Comparison of ENCODE assay signal across 8 mouse cellular contexts in genomic region chr15:25412761-25413261, GRCm38 (mm10). TPM values are rescaled to one million over a fixed set of nuclear protein-coding genes. Genes with fewer than 3 reads are reported as not detected.
A peak's percentile ranks its signal among the peaks of the same experiment; 100 is the strongest.
DNase-seq lines count a peak whose midpoint lies in the region; ATAC-seq and TF ChIP-seq lines count a peak whose summit lies in the region.

No protein-coding gene starts in this region.

- peaks cover 6% of the 10 kb centered on the region; the same call in 1 of the 2 replicates for H3K27me3 ChIP-seq in kidney, adult 2 months (replicated peaks; ENCODE audit: control insufficient read depth, insufficient read depth, low read length)
- H3K27me3 ChIP-seq in forebrain, embryonic 13.5 days = no peaks in the 10 kb centered on the region
- no peaks in the 10 kb centered on the region for H3K27me3 ChIP-seq in kidney, postnatal 0 days (ENCODE audit: insufficient read depth, low read length)

- H3K9me3 ChIP-seq in forebrain, embryonic 13.5 days (replicated peaks) = no peaks in the 10 kb centered on the region
- no peaks in the 10 kb centered on the region for H3K9me3 ChIP-seq in kidney, postnatal 0 days (replicated peaks; ENCODE audit: low read length)

- no peak overlapping the region for H3K27ac ChIP-seq in kidney, adult 2 months (ENCODE audit: insufficient read depth, low read depth, low read length)
- peak overlapping the region; percentile 99 for H3K27ac ChIP-seq in forebrain, embryonic 13.5 days
- 0 out of 2 replicates have a peak overlapping the region, but pooled peaks have one; percentile 25 for H3K27ac ChIP-seq in kidney, postnatal 0 days

- H3K9ac ChIP-seq in forebrain, embryonic 13.5 days = peak overlapping the region; percentile 100
- H3K9ac ChIP-seq in kidney, postnatal 0 days (ENCODE audit: low read depth, low read length) = peak overlapping the region; percentile 67

- ATAC-seq in forebrain, embryonic 13.5 days = peak; percentile 22
- peak; percentile 27 for ATAC-seq in kidney, postnatal 0 days (replicated peaks; ENCODE audit: low FRiP score, low read depth)

- no peak for TF ChIP-seq POLR2A in kidney, adult 2 months (IDR thresholded peaks at IDR 0.05; ENCODE audit: low read depth, low read length)

- 0 out of 2 replicates have a peak, but pooled peaks cover 4% of the 10 kb centered on the region for H3K4me1 ChIP-seq in kidney, adult 2 months (ENCODE audit: control insufficient read depth, insufficient read depth, low read length)
- peaks cover 50% of the 10 kb centered on the region for H3K4me1 ChIP-seq in forebrain, embryonic 13.5 days
- H3K4me1 ChIP-seq in kidney, postnatal 0 days (replicated peaks; ENCODE audit: insufficient read depth, low read length) = no peaks in the 10 kb centered on the region

- H3K4me2 ChIP-seq in forebrain, embryonic 13.5 days = peak overlapping the region; percentile 71
- H3K4me2 ChIP-seq in kidney, postnatal 0 days (ENCODE audit: low read length) = peak overlapping the region; percentile 91

- under 1% methylated on average over 35 of the region's 35 CpGs for WGBS in kidney, adult 2 months
- WGBS in forebrain, embryonic 13.5 days = under 1% methylated on average over 34 of the region's 35 CpGs
- WGBS in kidney, postnatal 0 days = 0% methylated on average over 35 of the region's 35 CpGs

- no peak for DNase-seq in kidney, adult 2 months
- no peak for DNase-seq in kidney, adult 11 months
- DNase-seq in R1 (ENCODE audit: low read depth, low spot score) = peak; percentile 74
- peak; percentile 41 for DNase-seq in kidney, postnatal 0 days (ENCODE audit: low spot score)
- peak; percentile 28 for DNase-seq in lung, postnatal 10 days
- peak; percentile 64 to 65 for DNase-seq in right cerebral cortex, postnatal 10 days (ENCODE audit: low spot score in 2 of 2)
- DNase-seq in spleen, postnatal 36 days (ENCODE audit: low spot score in 2 of 2) = no peak

- peak overlapping the region; percentile 21 for H3K4me3 ChIP-seq in kidney, adult 2 months (ENCODE audit: insufficient read depth, low read depth, low read length)
- peak overlapping the region; percentile 93 for H3K4me3 ChIP-seq in forebrain, embryonic 13.5 days
- H3K4me3 ChIP-seq in kidney, postnatal 0 days (replicated peaks; ENCODE audit: low read depth, low read length) = peak overlapping the region; percentile 70

- no peaks in the 10 kb centered on the region for H3K36me3 ChIP-seq in kidney, adult 2 months (ENCODE audit: control insufficient read depth, insufficient read depth, low read length)
- peaks cover 11% of the 10 kb centered on the region for H3K36me3 ChIP-seq in forebrain, embryonic 13.5 days (ENCODE audit: poor library complexity, severe bottlenecking)
- no peaks in the 10 kb centered on the region for H3K36me3 ChIP-seq in kidney, postnatal 0 days (ENCODE audit: insufficient read depth, low read length)

- no peak for TF ChIP-seq CTCF in kidney, adult 2 months (conservative IDR thresholded peaks at IDR 0.05; ENCODE audit: insufficient read depth, insufficient read length, low read depth, low read length)
- TF ChIP-seq CTCF in kidney, postnatal 0 days (IDR thresholded peaks at IDR 0.05; ENCODE audit: low read depth) = no peak

RNA-seq across cellular contexts. Expression of gene Basp1, which starts 0.8 kb away (rescaled TPM):
- polyA plus RNA-seq in kidney, adult 2 months (2012; rRNA removed) = 1.6 and 2.7 TPM in 2 replicates
- 154 and 164 TPM in 2 replicates for polyA plus RNA-seq in forebrain, embryonic 13.5 days (2015; fragmentation: Nextera tagmentation; extraction: Ambion mirVana)
- 24.6 and 31.7 TPM in 2 replicates for polyA plus RNA-seq in kidney, postnatal 0 days (2015; fragmentation: Nextera tagmentation; extraction: Ambion mirVana)

Comparison
In these comparisons a context has a peak if more than half of its experiments do, and no peak if none do; other contexts are left out.
1. DNase-seq: peak in R1 (single experiment), kidney, postnatal 0 days (single experiment), lung, postnatal 10 days (single experiment) and right cerebral cortex, postnatal 10 days (2 of 2); none in kidney, adult 2 months (single experiment), kidney, adult 11 months (single experiment) and spleen, postnatal 36 days (0 of 2).
2. H3K4me3 ChIP-seq: peak in every context shown above with its lines; median percentile 93 in forebrain, embryonic 13.5 days; 70 in kidney, postnatal 0 days; 21 in kidney, adult 2 months.